Mouse (Mus musculus): ENCODE data around the gene Tpgs1. TPM values are rescaled to one million over a fixed set of nuclear protein-coding genes. Genes with fewer than 3 reads are reported as not detected.

Gene Tpgs1
- total RNA-seq, 2 experiments from 2014 or later = 15.5 to 18.0 TPM

DNA sequence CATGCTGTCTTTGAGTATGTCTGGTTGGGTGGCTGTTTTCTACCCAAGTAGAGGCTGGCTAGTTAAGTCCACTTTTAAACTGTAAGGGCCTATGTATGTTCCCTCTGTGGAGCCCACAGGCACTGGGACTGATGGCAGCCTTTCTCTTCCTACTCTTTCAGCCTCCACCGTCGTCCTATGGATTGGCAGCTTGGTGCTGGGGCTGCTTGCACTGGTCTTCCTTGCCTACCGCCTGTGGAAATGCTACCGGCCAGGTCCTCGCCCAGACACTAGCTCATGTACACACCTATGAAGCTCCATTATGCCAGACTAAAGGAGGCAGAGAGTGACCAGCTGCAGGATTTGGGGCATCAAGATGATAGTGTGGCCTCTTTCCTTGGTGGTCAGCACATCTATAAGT, 1.1 kb upstream of the Tpgs1 start:
- no peak for DNase-seq

DNA sequence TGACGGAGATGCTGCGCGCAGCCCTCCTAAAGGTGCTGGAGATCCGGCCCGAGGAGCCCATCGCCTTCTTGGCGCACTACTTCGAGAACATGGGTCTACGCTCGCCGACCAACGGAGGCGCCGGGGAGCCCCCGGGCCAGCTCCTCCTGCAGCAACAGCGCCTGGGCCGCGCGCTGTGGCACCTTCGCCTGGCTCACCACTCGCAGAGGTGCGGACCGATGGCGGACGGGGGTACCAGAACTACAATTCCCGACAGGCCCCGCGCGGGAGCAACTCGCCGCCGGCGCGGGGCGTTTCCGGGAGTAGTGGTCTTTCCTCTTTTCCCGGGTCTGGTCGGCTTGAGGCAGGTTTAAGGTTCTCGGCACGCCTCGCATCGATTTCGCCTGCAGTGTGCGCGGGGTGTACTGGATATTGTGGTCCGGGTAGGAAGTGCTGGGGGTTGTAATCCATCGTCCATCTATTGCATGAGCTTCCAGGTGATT, 448 bp downstream of the Tpgs1 start:
- peak; percentile 75 to 87 for DNase-seq

DNA sequence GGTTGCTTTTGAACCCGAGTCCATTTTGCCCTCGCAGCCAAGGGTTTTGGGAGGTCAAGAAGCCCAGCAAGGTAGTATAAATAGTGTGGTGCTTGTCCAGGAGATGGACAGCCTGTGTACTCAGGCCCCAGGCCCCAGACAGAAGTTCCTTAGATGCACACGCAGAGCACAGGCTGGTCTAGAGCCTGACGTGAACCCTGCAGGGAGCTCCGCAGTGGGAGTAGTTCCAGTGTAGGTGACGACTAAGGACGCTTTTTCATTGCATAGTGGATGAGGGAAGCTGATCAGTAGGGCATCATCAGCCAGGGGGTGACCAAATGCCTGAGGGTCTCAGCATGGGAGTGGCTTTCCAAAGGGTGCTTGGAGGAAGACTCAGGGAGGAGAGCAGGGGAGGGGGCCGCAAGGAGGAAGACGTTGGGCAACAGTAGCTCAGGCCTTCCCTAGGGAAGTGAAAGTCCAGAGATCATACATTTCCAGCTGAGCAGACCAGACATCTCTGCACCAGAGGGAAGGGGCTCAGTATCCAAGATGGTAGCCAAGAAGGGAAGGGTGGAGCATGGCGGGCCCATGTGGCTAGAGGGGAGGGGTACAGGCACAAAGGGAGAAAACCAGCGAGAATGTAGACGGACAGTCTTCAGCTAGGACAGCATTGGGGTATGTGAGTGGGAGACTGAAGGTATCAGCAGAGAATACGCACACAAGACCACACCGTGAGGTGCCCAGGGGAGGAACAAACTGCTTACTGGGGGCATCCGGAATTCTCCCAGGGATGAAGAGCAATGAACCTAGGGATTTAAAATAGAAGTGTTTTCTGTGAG, 1.1 kb downstream of the Tpgs1 start:
- no peak for DNase-seq

DNA sequence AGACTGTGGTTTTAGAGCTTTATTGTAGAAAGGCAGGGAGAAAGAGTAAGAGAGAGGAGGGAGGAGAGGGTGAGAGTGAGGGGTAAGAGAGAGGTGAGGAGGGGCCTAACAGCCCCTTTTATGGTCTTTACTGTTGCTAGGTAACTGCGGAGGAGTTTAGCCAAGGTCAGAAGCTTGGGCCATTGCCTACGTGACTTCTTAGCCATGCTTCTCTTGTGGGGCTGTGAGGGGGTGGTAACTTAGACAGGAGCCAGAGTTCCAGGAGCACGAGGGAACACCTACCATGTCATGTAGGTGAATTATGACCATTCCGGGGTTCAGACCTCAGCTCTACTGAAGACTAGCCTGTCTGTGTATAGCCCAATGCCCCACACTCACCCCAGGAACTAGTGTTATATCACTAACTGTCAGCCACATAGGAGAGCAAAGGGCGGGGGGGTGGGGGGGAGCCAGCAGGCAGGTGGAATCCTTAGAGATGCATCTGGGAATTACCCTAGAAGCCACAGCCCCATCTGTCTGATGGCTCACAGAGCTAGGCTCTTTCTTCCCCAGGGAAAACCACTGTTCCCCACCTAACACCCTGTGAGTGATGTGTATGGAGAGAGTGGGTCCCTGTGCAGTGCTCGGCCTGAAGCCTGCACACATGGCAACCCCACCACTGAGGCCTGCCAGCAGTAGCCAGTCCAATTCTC, 2.4 kb downstream of the Tpgs1 start:
- DNase-seq = no peak

DNA sequence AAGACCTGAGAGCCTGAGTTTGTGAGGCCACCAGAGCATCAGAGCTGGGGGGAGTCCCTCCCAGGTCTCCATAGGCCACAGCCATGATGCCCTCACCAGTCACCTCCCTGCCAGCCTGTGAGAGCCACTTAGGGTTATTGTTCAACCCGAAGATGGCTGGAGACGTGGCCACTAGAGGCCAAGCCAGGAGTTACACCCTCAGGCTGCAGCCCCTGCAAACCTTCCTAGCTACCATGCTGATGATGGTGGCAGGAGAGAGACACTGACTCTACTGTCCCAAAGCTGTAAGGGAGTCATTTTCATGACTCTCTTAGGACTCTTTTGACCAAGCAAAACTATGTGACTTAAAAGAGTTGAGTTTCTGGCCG, 2.9 kb downstream of the Tpgs1 start:
- DNase-seq = no peak

DNA sequence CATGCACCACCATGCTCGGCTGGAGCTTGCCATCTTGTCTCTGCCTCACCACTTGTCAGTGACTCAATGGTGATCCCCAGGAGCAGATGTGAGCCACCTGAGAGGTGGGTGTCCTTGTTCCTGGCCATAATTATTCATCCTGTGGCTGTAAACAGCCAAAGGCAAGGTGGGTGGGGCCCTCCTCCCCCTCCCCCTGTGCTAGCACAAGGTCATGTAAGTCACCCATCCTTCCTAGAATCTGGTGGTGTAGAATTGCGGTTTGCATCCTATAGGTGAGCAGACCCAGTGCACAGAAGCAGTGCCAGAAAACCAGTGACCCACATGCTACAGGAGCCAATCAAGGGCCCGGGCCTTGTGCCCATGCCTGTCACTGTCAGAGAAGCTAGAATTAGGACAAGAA, 3.9 kb downstream of the Tpgs1 start:
- no peak for DNase-seq

DNA sequence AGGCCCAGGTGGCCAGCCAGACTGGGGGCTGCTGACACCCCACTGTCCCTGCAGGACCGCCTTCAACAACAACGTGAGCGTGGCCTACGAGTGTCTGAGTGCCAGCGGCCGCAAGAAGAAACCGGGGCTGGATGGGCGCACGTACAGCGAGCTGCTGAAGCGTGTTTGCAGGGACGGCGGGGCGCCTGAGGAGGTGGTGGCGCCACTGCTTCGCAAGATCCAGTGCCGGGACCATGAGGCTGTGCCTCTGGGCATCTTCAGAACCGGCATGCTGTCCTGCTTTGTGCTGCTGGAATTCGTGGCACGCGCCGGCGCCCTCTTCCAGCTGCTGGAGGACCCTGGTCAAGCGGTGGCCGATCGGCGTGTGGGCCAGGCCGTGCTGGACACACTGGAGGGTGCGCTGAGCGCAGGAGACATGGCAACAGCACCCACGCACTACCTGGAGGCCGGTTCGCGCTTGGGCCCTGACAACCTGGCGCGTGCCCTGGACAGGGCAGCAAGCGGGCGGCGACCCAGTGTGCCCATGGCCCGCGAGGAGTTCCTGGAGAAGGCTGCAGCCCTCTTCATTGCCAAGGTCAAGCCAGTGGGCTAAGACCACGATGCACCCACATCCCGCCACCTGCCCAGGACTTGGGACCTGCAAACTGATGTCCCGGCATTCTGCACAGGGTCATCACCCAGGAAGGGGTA, 6.3 kb downstream of the Tpgs1 start:
- no peak for DNase-seq

DNA sequence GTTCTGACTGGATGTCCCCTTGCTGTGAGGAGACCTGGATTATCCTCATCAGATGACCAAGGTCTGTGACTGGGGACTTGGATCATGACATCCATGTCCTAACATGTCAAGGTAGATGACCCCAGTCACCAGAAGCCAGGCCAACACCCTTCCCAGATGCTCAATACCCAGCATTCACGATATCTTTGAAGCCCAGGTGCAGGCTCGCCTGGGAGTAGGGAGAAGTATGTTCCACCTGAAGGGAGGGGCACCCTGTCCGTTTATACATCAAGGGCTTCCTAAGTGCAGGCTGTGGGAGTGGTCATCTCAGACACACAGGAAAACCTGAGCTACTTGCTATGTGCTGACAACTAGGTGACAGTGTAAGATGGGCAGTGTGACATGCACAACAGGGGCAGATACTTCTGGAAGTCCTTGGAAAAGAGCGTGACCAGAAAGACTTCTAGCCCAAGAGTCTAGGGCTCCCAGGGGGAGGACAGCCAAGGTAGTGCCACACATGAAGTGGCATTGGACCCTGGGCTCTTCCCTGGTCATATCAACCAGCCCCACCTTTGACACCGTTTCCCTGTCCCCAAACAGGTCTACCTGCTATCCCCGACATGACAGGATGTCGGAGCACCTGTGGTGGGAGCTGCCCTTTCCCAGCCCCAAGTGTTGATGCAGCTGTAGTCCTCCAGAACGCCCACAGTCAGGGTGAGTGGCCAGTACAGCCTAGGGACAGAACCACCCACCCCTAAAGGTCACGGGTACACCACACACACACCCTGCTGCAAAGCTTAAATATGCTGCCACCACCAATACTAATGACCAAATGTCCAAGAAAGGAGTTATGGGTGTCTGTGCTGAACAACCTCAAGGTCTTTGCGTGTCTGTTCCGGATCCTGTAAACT, 11.7 kb downstream of the Tpgs1 start:
- peak in 1 of 2 experiments; percentile 10 for DNase-seq

DNA sequence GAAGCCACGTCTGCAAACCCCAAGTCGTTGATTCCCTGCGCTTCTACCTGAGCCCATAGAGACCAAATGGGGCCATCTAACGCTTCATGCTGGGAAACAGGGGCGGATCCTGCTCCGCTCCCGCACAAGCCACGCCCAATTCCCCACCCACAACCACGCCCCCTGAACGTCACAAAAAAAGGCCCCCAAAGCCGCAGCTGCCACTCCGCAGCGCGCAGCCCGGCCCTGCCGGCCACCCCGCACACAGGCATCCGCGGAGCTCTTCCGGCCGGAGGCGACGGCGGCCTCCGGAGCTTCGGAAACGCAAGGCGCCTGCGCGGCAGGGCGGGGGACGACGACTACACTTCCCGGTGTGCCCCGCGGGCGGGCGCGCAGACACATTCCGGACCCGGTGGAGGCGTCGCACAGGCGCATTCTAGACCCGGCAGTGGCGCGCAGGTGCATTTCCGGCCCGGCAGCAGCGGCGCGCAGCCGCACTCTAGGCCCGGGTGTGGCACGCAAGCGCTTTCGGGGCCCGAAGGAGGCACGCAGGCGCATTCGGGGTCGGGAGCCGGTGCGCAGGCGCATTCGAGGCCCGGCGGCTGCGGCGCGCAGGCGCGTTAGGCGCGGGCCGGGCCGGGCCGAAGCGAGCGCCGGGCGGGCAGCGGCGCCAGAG, 12.5 kb downstream of the Tpgs1 start, which contains the start of gene Cdc34:
Cdc34 (plus strand) TSS at position 605 of the 655 bp plus-strand sequence.
- peak; percentile 99 to 100 for DNase-seq

DNA sequence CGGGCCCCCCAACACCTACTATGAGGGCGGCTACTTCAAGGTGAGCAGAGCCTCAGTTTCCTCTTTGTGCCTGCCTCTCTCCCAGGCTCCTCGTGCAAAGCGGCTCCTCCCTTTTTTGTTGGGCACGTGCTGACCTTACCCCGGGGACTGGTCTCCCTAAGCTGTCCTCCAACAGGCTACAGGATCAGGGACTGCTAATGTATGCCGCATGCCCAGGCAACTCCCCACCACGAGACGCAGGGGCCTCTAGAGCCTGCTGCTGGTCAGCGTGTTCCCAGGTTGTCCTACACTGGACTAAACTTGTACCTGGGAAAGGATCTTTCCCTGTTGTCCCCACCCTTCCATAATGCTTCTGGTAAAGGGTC, 13.4 kb downstream of the Tpgs1 start:
- no peak for DNase-seq

DNA sequence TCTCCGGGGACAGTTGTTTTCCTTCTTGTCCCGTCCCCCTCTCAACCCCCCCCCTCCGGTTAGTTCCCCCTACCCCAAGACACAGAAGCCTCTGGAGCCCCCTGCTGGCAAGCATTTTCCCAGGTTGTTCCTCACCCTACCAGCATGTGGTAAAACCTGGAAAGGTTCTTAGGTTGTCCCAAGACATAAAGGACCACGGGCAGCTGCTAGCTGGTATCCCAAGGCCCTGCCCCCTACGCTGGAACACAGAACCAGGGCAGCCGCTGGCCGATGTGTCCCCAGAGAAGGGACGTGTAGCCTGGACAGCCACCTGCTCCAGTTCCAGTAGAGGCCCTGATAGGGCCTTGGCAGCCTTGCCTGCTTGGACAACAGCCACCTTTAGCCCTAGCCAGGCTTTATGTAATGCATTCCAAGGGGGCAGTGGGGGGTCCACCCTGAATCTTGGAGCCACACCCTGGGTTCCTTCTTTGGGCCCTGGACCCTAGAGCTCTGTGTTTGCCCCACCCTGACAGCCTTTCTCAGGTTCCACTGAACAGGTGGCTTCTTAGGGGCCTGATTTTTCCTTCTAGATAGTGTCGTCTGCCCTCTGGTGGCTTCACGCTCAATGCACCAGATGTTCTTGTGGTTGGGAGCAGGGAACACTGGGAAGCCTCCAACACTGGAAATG, 13.9 kb downstream of the Tpgs1 start:
- peak; percentile 73 to 76 for DNase-seq

DNA sequence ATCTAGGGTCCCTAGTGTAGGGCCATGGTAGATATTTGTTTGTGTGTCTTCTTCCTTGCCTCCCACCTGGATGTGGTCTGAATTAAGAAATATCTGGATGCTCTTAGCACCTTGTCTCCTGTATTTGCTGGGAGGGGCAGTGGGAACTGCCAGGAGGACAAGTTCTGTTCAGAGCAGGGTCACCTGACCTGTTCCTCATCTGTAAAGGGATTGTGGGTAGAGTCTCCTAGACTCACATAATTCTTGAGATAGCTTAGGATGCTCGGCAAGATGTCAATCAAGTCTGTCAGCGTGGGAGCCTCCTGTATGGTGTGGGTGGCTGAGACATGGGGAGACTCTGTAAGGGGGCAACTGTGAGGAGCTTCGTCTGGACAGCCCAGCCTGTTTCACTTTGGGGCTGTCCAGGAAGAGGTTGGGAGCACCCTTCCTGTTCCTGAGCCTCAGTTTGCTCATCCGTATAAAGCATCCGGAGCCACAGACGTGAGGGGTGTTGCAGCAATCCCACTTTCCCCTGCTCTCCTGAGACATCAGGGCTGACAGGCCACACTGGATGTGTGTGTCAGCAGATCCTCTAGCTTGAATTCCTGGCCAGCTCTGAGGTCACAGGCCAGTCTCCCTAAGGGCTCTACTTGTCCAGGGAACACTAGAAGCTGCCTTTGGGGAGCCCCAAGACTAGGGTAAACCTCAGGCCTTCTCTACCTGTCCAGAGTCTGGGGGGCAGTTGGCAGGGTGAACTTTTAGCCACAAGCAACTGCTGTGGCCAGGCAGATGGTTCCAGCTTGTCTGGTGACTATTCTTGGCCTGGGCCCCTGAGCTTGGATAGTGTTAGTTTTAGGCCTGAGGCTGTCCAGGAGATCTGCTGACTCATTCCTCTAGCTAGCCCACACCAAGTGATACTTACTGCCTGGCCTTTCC, 14.8 kb downstream of the Tpgs1 start:
- peak; percentile 76 to 82 for DNase-seq

DNA sequence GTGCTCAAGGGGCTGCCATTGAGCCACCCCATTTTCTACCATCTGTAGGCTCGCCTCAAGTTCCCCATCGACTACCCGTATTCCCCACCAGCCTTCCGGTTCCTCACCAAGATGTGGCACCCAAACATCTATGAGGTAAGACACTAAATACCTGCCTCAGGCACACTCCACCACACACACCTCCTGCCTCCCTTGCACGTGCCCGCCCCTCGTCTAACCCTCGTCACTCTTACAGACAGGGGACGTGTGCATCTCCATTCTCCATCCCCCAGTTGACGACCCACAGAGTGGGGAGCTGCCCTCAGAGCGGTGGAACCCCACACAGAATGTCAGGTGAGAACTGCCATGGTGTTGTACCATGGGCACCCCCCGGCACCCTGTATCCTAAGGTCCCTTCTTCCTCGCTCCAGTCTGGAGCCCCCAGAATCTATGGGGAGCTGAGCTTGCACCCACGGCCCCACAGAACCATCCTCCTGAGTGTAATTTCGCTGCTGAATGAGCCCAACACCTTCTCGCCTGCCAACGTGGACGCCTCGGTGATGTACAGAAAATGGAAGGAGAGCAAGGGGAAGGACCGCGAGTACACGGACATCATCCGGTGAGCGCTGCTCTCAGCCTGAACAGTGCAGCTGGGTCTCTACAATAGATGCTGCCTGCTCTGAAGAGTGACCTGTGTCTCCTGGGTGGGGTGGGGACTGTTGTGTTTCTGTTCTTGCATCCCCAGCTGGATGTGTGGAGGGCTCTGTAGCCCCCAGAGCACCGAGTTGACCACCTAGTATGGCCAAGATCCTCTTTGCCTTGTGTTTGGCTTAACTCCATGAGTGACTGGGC, 15.8 kb downstream of the Tpgs1 start:
- DNase-seq = no peak

DNA sequence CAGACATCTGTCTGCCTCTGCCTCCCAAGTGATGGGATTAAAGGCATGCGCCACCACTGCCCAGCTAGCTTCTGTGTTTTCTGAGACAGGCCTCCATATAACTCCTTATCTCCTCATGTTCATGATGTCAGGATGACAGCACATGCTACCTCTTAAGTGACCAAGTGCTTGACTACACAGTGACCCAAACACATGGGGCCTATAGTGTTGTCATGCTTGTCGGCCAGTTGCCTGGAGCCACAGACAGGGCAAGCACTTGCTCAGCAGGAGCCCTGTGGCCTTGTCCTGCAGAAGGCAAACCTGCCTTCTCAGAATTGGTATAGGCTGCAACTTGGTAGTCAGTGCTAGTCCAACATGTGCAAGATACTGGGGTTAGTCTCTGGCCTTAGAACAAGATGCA, 17.1 kb downstream of the Tpgs1 start:
- DNase-seq = no peak

DNA sequence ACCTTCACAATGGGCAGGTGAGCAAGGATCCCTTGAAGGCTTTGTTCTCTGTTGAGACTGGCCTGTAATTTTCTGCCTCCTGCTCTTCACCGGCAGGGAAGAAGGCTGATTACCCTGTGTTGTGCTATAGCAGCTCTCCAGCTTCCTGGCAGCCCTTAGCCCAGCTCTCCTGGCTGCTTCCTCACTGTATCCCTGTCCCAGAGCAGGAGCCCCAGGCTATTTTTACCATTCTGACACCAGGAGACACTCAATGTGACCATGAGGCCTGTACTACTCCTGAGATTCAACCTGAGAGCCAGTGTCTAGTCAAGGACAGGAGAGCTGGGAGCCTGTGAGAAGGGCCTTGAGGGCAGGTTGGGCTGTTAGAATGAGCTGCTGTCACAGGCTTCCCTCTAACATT, 17.5 kb downstream of the Tpgs1 start:
- peak; percentile 57 to 82 for DNase-seq

DNA sequence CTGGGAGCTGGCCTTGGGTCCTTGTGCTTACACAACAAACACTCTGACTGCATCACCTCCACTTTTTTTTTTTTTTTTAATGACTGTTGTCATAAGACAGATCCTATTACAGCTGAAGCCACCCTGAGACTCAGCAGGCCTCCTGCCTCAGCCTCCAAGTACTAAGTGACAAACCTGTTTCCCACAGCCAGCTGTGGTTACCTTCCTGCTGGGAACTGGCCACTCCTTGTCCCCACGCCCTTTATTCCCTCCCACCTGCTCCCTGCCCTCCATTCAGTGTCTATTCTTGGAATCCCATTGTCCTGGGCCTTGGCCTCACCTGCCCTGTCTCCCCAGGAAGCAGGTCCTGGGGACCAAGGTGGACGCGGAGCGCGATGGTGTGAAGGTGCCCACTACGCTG, 18.3 kb downstream of the Tpgs1 start:
- no peak for DNase-seq

DNA sequence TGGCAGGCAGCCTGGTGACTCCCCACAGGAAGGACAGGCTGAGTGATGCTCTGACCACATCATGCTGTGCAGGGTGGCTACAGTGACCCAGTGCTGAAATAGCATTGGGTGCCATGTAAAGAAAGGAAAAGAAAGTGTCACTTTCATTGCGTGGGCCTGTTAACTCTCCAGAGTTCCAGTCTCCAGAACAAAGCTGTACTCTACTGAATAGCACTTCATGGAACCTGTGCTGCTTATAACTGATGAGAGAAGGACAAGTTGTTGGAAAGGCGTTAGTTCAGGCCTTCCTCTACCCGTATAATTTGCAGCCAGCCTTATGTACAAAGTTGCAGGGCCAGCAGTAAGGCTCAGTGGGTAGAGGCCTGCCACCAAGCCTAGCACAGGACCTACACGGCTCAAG, 19.6 kb downstream of the Tpgs1 start, which contains the start of gene Gzmm:
Gzmm (plus strand) TSS at position 301 of the 400 bp plus-strand sequence.
- DNase-seq = no peak

DNA sequence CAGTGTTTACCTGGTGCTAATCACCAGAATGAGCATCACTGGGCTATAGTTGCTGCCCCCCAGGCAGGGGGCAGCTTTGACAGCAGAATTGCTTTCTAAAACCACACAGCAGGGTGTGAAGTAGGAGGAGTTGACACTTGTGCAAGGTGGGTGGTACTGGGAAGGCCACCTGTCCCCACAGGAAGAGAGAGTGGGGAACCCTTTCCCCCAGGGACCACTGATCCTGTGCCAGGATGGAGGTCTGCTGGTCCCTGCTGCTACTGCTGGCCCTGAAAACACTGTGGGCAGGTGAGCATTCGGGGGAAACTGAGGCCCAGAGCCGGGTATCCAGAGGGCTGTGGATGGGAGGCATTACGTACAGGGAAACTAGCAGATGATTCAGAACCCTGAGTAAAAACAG, 20.0 kb downstream of the Tpgs1 start:
- no peak for DNase-seq

All from heart, adult 18-20 months (tissue).